Mouse (Mus musculus): ENCODE measurements around the gene Mogs.
"Not testable (repeated sequence)": the region's sequence is repeated elsewhere in the genome, so short reads cannot be mapped to it uniquely, and the experiment has no call there.

Gene Mogs

DNA sequence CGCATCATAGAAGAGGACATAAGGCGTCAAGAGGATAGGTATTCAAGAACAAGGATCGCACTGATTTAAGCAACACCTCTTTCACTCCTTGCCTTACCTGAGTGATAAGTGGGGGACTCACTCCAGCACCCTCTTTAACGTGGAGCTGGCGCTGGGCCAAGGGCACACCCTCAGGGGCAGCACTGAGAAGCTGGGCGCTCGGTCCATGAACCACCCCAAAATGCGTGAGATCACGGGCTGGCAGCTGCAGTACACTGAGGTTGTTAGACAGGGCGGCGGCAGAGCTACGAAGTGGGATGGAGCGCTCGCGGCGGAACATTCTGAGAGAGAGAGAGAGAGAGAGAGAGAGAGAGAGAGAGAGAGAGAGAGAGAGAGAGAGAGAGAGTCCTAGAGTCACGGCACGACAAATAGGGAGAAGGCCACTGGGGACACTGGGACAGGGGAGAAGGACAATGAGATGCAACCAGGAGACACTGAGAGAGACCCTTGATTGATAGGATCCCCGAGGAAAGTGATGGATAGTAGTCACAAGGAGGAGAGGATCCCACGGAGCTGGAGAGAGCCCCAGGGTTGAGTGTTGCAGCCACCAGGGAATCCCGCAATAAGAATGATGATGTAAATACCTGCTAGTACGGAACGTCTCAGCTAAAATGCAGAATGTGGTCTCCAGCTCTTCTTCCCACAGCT lies 40.4 kb downstream of the Mogs start:
- DNase-seq: no peak

DNA sequence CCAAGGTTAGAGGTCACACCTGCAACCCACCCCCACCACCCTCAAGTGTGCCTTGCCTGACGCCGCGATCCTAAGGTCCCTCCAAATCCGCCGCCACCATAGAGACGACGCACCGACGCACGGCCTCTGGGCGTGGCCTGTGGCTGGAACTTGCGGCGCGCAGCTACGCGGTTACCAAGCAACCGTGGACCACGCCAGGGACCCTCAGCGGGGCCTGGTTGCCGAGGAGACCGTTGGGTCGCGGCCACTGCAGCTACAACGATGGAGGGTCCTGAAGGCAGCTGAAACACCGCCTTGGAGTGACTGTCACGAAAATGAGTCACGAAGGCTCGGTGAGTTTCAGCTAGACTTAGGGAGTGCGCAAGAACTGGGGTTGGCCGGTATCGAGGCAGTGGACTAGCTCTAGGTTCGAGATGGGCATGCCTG lies 41.0 kb downstream of the Mogs start, which contains the start of the genes Wdr54 and 1700003E16Rik:
Wdr54 (minus strand) TSS at position 139 of the 426 bp plus-strand sequence.
1700003E16Rik (plus strand) TSS at position 146 of the 426 bp plus-strand sequence.
- DNase-seq: peak; percentile 85

DNA sequence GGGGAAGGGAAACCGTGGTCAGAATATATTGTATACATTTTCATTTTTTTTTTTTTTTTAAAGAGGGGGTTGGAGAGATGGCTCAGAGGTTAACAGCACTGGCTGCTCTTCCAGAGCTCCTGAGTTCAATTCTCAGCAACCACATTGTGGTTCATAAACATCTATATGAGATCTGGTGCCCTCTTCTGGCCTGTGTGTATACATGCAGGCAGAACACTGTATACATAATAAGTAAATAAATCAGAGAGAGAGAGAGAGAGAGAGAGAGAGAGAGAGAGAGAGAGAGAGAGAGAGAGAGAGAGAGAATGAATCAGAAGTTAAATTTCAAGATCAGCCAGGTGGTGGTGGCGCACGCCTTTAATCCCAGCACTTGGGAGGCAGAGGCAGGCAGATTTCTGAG lies 44.2 kb downstream of the Mogs start:
- not testable (repeated sequence) for DNase-seq

DNA sequence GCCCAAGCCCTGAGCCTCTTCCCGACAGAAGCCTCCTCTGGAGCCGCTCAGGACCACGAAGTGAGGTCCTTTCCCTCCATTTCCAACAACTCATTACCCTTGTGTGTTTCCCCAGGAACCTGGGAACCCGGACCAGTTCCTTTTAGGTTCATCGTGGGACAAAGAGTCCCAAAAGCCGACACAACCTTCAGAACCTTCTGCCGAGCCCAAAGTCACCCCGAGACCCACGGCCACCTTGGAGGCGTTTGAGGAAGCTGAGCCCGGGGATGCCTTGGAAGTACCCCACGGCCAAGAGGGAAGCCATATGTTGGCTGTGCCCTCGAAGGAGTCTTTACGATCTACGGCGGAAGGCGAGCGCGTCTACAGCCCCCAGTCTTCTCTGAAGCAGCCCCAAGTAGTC lies 46.1 kb downstream of the Mogs start:
- no peak for DNase-seq

DNA sequence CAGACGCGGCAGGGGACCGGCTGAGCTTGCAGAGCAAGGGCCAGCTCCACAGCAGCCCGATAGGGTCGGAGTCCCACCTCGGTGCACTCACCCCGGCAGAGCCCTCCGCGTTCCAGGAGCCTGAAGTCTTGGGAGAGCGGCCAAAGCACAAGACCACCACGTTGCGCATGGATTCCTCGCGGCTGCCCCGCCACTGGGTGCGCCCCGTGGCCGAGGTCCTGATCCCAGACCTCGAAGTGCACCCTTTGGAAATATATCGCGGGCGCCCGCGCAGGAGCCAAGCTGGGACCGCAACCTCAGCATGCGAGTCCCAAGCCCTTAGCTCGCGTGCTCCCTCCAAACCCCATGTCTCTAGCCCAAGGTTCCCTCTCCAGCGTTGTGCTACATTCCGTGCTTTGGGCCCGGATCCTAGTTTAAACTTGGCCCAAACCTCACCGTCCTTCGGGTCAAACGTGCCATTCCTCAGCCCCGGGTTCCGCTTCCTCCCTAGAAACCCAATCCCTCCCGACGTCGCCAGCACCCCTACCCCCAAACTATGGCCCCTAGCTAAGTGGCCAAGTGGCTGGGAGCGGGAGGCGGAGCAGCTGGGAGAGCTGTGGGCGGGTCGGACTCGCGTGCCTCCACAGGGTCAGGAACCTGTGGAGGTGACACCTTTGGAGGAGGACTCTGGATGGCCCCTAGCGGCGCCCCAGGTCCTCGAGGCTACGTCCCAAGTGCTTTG lies 46.8 kb downstream of the Mogs start:
- no peak for DNase-seq

DNA sequence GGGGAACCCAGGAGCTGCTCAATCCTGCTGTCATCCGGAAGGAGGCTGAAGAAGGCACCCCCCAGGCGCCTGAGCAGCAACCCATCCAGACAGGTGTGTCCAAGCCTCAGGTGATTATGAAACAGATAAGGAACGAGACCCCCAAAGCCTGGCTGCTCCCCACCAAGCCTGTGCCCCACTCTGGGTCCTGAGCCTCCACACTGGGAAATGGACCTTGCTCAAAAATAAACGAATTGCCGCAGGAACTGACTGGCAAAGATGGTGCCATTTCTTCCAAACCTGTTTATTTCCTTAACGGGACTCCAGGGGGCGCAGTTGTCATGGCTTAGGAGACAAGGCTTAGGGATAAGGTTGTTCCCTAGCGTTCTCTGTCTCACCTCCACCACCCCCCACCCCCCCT lies 47.4 kb downstream of the Mogs start:
- DNase-seq: peak; percentile 64

DNA sequence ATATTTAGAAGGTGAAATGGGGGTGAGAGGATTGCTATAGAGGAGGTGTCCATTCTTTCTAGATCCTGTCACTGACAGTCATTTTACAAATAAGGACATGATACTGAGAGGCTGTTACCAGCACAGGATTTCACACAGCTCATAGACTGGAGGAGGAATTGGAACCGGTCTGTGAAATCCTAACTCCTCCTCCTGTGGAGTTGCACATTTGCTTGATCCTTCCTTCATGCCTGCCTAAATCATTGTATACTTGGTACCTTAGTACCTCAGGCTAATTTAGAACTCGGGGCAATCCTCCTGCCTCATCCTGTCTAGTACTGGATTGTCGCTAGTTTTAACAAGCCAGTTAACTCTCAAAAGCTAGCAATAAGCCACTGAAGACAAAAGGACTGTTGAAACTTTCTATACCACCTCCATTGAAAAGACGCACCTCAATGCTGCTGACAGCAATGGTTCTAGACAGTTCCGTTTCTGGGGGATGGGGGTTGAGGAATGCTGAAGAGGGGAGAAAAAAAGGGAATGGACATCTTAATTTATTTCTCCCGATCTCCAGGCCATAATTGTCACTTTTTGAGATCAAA lies 49.8 kb downstream of the Mogs start:
- no peak for DNase-seq

DNA sequence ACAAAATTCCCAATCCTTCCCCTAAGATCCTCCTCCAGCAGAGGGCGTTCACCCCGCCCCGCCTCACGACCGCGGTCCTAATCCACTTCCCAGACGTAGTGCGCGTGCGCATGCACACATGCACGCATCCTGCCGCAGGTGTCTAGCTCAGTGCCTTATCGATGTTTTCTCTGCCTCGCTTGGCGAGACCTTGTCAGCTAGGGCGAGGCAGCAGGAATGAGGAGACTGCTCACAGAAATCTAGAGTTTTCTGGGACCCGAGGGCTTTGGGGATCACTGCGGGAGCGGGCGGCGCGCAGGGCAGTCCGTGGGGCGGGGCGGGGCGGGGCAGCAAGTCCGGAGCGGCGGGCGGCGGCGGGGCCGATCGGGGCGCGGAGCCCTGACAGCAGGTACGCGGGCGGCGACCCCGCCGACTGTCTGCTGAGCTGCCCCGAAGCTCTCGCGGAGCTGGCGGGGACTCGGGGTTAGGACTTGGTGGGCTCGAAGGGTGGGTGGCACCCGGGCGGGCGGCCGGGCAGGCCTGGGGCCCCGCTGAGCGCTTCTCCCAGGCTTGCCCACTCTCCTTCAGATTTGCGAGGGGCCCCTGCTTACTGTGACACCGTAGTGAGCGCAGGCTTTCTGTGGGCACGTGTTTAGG lies 50.4 kb downstream of the Mogs start, which contains the start of gene Dctn1:
Dctn1 (plus strand) TSS at position 314 of the 636 bp plus-strand sequence.
- peak; percentile 94 for DNase-seq

DNA sequence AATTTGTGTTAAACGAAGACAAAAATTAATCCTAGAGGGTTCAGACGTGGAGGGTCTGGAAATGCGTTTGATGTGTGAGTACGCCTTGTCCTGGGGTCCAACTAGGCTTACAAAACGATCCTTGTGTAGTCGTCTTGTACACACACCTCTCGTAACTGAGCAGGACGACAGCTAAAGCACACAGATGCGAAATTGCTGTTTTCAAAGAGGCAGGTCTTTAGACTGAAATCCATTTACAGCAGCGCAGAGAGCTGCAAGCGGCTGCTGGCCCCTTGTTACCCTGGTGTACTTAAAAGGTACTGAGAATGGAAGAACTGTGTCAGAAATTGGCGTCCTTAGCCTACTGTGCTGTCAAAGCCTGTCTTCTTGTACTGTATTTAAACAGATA lies 50.9 kb downstream of the Mogs start:
- DNase-seq: no peak

All from right cerebral cortex, adult 18-20 months (tissue).